Mouse (Mus musculus): Measurements from ENCODE around the gene Ifnz.
"Not testable (repeated sequence)": the region's sequence is repeated elsewhere in the genome, so short reads cannot be mapped to it uniquely, and the experiment has no call there.

Ifnz gene

DNA sequence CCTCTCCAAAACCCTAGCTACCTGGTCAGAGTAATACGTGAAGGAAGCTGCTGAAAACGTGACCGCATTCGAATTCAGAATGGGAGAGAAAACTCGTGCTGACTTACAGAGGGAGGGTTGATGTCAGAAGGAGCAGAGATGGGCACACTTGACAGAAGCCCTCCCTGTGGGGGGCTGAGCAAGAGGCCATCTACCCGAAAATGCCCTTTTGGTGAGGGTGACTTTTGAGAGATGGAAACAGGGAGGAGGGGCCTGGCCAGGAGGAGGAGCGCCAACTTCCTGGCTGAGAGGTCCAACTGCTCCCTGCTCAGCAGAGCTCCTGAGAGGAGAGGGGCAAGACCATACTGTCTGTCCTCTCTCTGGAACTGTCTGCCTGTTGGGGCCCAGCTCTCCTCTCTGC, at the start of gene Ifnz:
Ifnz (plus strand) TSS at position 301 of the 400 bp plus-strand sequence.
- not testable (repeated sequence) for DNase-seq

DNA sequence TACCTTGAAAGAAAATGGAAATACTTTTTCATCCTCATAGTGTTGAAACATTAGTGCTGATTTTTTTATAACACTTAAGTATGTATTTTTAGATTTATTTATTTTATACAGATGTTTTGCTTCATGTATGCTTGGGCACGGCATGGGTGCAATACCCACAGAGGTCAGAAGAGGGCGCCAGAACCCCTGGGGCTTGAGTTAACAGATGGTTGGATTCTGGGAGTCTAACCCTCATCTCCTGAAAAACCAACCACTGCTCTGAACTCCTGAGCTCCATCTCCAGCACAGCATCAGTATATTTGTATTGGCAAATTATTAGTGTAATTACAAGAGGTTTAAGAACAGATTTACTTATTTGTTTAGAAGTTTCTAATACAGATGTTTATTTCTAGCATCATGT, 43.5 kb upstream of the Ifnz start:
- peak; percentile 90 for DNase-seq

DNA sequence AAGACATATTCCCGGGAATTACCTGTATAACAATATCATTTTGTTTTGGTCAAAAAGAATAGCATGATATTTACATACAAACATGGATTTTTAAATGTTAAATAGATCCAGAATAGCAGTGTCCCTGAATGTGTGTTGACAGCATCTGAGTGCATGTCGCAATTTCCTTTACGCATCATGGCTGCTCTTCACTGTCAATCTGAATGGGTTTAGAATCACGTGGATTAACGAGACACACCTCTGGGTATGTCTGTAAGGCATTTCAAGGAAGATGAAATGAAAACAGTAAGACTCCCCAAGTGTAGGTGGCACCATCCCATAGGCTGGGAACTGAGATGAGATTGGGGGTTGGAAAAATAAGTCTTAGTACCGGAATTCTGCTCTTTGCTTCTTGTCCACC, 42.9 kb upstream of the Ifnz start:
- no peak for DNase-seq

DNA sequence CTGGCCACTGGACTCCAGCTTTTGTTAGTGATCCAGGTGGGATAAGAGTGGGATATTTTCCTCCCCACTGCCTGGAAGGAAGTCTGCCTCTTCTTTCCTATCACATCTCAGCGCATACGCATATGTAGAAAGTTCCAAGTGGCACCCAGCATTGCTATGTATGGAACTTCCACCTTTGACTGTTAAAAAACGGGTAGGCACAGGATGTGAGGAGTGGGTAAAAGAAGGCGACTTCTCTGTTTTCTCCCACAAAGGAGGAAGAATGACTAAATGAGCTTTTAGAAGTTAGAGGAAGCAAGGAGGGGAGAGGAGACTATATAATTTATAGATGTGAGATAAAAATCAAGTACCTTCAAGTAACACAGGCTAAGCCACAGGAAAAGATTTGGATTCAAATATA, 40.5 kb upstream of the Ifnz start:
- no peak for DNase-seq

DNA sequence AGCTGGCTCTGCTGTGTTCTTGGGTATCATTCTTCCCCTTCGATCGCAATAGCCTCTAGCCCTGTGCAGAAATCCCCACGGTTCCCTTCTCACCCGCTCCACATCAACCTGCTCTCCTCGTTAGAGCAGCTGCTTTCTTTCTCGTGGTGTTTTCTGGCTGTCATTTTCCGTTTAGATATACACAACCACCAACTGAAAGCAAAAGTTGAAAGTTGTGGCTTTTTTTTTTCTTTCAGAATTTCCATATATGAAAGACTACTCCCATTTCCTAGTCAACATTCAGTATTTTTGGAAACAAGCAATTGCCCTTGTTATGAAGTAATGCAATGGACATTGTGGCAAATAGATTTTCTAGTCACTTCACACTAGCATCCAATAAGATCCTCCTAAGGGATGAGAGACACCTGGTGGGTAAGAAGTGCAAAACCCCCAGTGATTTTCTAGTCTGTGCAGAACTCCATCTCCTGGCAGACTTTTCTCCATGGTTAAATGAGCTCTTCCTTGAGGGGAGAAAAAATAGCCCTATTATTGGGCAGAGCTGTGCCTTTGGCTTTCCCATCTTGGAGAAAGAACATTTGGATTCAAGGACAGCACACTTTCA, 39.1 kb upstream of the Ifnz start:
- DNase-seq, result peak; percentile 50

DNA sequence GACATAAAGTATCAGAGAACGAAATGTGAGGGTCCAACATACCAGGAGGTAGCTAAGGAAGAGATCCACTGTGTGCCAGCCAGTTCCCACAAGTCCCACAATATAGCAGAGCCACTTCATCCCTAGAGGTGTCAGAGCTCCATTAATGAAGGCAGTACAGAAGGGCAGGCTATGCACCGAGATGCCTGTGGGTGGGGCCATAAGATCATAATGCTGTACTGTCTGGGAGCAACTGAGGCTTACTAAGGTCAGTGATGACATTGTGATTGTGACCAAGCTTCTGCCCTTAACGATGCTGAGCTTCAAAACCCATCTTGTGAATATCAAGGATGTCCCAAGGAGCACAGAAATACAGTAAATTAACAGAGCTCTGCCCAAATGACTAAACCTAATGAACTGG, 37.7 kb upstream of the Ifnz start:
- peak; percentile 84 for DNase-seq

DNA sequence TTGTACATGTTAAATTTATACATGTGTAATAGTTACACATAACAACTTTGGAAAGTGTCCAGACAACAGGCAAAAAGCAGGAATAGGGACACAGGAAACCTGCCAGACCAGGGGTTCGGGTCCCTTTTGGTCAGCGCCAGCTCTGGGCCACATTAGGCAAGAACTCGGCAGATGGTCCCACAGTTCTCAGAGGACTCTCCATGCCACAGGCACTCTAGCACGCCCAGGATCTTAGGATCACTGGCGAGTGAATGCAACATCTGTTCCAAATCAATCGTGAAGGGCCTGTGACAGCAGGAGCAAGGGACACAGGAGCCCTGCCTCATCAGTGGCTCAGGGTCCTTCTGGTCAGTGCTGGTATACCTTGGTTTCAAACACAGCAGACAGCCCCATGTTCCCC, 32.0 kb upstream of the Ifnz start:
- DNase-seq, result peak; percentile 70

DNA sequence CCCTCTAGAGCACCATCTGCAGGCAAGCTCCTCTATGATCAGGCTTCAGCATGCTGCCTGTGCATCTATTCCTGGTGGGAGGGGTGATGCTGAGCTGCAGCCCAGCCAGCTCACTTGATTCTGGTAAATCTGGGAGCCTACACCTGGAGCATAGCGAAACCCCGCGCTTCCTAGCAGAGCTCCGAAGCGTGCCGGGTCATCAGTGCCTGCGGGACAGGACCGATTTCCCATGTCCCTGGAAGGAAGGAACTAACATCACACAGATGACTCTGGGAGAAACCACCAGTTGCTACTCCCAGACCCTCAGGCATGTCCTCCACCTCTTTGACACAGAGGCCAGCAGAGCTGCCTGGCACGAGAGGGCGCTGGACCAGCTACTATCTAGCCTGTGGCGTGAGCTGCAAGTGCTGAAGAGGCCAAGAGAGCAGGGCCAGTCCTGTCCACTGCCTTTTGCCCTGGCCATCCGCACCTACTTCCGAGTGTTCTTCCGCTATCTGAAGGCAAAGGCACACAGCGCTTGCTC, 27.1 kb upstream of the Ifnz start, which contains the start of gene Gm13271:
Gm13271 (plus strand) TSS at position 51 of the 523 bp plus-strand sequence.
- DNase-seq, result peak; percentile 99

DNA sequence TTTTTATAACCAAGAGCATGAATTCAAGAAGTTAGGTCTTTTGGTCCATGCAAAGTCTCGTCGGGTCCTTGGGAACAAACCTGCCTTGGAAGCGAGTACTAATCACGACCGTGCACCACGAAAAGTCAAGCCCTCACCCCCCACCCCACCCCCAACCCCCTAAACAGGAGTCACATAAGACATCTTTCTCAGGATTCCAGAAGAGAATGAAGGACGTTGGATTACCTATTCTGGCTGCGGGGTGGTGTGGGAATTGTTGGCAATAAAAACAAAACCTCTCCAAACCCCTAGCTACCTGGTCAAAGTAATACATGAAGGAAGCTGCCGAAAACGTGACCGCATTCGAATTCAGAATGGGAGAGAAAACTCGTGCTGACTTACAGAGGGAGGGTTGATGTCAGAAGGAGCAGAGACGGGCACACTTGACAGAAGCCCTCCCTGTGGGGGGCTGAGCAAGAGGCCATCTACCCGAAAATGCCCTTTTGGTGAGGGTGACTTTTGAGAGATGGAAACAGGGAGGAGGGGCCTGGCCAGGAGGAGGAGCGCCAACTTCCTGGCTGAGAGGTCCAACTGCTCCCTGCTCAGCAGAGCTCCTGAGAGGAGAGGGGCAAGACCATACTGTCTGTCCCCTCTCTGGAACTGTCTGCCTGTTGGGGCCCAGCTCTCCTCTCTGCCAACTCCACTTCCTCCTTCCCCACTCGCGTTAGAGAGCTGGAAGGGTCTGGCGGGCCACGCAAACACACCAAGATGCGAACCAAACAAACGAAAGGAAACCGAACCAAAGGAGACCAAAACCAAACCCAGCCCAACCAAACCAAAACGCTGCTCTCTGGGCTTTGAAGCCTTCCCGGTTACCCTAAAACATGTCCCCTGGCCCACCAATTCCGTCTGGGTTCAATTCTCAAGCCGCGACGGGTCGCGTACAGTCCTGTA, 25.1 kb upstream of the Ifnz start:
- peak; percentile 89 for DNase-seq

DNA sequence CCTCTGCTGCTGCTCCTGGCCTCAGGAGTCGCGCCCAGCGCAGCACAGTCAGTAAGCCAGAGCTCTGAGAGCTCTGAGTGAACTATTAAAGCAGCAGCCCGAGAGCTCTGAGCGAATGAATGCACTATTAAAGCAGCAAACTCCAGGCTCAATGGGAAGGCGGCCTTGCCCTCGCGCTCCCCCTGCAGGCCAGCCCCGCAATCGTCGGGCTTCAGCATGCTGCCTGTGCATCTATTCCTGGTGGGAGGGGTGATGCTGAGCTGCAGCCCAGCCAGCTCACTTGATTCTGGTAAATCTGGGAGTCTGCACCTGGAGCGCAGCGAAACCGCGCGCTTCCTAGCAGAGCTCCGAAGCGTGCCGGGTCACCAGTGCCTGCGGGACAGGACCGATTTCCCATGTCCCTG, 24.3 kb upstream of the Ifnz start:
- peak; percentile 99 for DNase-seq

DNA sequence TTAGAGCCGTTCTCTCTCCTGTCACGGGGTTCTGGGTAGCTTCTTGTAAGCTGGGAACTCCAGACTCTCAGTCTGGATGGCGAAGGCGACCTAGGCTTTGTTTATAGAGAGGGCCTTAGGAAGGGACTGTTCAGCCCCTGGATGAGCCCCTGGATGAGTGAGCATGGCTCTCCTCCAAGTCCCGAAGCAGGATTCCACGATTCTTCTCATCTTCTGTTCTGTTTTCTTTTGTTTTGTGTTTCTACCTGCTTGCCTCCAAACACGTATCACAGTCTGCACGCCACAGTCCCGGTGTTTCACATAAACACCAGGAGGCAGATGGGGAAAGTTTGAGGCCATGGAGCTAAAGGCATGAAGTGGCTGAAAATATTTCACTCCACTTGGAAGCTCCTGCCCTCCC, 23.2 kb upstream of the Ifnz start:
- peak; percentile 93 for DNase-seq

DNA sequence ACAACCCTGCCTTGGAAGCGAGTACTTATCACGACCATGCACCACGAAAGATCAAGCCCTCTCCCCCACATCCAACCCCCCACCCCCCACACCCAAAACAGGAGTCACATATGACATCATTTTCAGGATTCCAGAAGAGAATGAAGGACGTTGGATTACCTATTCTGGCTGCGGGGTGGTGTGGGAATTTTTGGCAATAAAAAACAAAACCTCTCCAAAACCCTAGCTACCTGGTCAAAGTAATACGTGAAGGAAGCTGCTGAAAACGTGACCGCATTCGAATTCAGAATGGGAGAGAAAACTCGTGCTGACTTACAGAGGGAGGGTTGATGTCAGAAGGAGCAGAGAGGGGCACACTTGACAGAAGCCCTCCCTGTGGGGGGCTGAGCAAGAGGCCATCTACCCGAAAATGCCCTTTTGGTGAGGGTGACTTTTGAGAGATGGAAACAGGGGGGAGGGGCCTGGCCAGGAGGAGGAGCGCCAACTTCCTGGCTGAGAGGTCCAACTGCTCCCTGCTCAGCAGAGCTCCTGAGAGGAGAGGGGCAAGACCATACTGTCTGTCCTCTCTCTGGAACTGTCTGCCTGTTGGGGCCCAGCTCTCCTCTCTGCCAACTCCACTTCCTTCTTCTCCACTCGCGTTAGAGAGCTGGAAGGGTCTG, 22.2 kb upstream of the Ifnz start, which contains the start of gene Gm13283:
Gm13283 (plus strand) TSS at position 510 of the 659 bp plus-strand sequence.
- peak; percentile 97 for DNase-seq

DNA sequence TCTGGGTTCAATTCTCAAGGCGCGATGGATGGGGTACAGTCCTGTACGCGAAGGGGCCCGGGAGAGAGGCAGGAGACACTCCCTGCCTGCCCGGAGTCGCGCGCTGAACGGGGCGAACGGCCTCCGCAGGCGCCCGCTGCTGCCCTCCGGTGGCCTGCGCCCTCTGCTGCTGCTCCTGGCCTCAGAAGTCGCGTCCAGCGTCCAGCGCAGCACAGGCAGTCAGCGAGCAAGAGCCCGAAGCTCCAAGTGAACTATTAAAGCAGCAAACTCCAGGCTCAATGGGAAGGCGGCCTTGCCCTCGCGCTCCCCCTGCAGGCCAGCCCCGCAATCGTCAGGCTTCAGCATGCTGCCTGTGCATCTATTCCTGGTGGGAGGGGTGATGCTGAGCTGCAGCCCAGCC, 21.5 kb upstream of the Ifnz start:
- DNase-seq, result peak; percentile 99

DNA sequence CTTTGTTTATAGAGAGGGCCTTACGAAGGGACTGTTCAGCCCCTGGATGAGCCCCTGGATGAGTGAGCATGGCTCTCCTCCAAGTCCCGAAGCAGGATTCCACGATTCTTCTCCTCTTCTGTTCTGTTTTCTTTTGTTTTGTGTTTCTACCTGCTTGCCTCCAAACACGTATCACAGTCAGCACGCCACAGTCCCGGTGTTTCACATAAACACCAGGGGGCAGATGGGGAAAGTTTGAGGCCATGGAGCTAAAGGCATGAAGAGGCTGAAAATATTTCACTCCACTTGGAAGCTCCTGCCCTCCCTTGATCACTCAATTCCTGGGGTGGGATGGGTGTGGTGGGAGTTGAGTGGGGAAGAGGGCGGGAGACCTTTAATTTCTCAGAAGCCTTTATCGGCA, 20.2 kb upstream of the Ifnz start:
- DNase-seq, result peak; percentile 98

DNA sequence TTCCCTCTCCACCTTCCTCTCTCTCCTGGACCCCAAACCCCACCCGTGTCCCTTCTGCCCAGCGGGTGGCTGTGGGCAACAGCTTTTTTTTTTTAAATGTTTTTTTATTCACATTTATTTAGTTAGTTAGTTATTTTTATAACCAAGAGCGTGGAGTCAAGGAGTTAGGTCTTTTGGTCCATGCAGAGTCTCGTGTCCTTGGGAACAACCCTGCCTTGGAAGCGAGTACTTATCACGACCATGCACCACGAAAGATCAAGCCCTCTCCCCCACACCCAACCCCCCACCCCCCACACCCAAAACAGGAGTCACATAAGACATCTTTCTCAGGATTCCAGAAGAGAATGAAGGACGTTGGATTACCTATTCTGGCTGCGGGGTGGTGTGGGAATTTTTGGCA, 19.6 kb upstream of the Ifnz start:
- DNase-seq, result peak; percentile 96

DNA sequence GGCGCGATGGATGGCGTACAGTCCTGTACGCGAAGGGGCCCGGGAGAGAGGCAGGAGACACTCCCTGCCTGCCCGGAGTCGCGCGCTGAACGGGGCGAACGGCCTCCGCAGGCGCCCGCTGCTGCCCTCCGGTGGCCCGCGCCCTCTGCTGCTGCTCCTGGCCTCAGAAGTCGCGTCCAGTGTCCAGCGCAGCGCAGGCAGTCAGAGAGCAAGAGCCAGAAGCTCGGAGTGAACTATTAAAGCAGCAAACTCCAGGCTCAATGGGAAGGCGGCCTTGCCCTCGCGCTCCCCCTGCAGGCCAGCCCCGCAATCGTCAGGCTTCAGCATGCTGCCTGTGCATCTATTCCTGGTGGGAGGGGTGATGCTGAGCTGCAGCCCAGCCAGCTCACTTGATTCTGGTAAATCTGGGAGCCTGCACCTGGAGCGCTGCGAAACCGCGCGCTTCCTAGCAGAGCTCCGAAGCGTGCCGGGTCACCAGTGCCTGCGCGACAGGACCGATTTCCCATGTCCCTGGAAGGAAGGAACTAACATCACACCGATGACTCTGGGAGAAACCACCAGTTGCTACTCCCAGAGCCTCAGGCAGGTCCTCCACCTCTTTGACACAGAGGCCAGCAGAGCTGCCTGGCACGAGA, 18.4 kb upstream of the Ifnz start:
- peak; percentile 98 for DNase-seq

DNA sequence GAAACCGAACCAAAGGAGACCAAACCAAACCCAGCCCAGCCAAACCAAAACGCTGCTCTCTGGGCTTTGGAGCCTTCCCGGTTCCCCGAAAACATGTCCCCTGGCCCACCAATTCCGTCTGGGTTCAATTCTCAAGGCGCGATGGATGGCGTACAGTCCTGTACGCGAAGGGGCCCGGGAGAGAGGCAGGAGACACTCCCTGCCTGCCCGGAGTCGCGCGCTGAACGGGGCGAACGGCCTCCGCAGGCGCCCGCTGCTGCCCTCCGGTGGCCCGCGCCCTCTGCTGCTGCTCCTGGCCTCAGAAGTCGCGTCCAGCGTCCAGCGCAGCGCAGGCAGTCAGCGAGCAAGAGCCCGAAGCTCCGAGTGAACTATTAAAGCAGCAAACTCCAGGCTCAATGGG, 8.4 kb upstream of the Ifnz start, which contains the start of gene Gm13290:
Gm13290 (plus strand) TSS at position 301 of the 400 bp plus-strand sequence.
- DNase-seq, result not testable (repeated sequence)

DNA sequence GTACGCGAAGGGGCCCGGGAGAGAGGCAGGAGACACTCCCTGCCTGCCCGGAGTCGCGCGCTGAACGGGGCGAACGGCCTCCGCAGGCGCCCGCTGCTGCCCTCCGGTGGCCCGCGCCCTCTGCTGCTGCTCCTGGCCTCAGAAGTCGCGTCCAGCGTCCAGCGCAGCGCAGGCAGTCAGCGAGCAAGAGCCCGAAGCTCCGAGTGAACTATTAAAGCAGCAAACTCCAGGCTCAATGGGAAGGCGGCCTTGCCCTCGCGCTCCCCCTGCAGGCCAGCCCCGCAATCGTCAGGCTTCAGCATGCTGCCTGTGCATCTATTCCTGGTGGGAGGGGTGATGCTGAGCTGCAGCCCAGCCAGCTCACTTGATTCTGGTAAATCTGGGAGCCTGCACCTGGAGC, 5.3 kb upstream of the Ifnz start, which contains the start of gene Gm13289:
Gm13289 (plus strand) TSS at position 301 of the 400 bp plus-strand sequence.
- DNase-seq, result not testable (repeated sequence)

DNA sequence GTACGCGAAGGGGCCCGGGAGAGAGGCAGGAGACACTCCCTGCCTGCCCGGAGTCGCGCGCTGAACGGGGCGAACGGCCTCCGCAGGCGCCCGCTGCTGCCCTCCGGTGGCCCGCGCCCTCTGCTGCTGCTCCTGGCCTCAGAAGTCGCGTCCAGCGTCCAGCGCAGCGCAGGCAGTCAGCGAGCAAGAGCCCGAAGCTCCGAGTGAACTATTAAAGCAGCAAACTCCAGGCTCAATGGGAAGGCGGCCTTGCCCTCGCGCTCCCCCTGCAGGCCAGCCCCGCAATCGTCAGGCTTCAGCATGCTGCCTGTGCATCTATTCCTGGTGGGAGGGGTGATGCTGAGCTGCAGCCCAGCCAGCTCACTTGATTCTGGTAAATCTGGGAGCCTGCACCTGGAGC, 2.4 kb upstream of the Ifnz start, which contains the start of gene Gm13272:
Gm13272 (plus strand) TSS at position 301 of the 400 bp plus-strand sequence.
- not testable (repeated sequence) for DNase-seq

DNA sequence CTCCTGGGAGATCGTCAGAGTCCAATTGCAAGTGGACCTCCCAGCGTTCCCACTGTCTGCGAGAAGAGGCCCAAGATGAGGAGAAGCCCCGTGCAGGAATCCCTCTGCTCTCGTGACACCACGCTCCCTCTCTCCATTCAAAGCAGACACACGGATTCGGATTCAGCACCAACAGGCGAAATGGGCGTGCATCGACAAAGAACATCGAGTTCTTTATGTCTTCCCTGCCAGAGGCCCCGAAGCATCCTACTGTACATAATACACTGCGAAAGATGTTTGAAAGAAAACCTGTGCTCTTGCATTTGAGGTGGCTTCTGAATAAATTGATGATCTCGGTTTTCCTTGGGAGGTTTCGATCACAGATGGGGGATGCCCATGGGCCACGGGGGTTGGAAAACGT, 1.6 kb upstream of the Ifnz start:
- peak; percentile 92 for DNase-seq

DNA sequence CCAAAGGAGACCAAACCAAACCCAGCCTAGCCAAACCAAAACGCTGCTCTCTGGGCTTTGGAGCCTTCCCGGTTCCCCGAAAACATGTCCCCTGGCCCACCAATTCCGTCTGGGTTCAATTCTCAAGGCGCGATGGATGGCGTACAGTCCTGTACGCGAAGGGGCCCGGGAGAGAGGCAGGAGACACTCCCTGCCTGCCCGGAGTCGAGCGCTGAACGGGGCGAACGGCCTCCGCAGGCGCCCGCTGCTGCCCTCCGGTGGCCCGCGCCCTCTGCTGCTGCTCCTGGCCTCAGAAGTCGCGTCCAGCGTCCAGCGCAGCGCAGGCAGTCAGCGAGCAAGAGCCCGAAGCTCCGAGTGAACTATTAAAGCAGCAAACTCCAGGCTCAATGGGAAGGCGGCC, 404 bp downstream of the Ifnz start:
- peak; percentile 94 for DNase-seq

DNA sequence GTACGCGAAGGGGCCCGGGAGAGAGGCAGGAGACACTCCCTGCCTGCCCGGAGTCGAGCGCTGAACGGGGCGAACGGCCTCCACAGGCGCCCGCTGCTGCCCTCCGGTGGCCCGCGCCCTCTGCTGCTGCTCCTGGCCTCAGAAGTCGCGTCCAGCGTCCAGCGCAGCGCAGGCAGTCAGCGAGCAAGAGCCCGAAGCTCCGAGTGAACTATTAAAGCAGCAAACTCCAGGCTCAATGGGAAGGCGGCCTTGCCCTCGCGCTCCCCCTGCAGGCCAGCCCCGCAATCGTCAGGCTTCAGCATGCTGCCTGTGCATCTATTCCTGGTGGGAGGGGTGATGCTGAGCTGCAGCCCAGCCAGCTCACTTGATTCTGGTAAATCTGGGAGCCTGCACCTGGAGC, 3.5 kb downstream of the Ifnz start, which contains the start of gene Gm13276:
Gm13276 (plus strand) TSS at position 301 of the 400 bp plus-strand sequence.
- DNase-seq, result not testable (repeated sequence)

All from heart, adult 11 months (tissue).